Mouse (Mus musculus) midbrain, embryonic 15.5 days (tissue): ENCODE results near the gene Tuft1. TPM values are rescaled to one million over a fixed set of nuclear protein-coding genes. Genes with fewer than 3 reads are reported as not detected.
"Not testable (repeated sequence)": the region's sequence is repeated elsewhere in the genome, so short reads cannot be mapped to it uniquely, and the experiment has no call there.

ENCODE experiments used
- ATAC-seq: fragments of 200-750 bp; cut with Nextera tagmentation; replicated peaks from 2 replicates; pipeline ENCODE4 v1.8.0; 2017; ENCODE audit warnings: moderate TSS enrichment
- H3K27ac ChIP-seq: fragments of 300-500 bp; sonication (generic); 2 replicates; pipeline ENCODE4 v1.5.1; 2015; ENCODE audit warnings: mild to moderate bottlenecking, inconsistent platforms
- H3K27me3 ChIP-seq: fragments of 300-500 bp; sonication (generic); replicated peaks from 2 replicates; pipeline ENCODE4 v1.6.1; 2015; ENCODE audit warnings: inconsistent platforms
- H3K36me3 ChIP-seq: fragments of 300-500 bp; sonication (generic); replicated peaks from 2 replicates; pipeline ENCODE4 v1.6.1; 2015; ENCODE audit warnings: inconsistent platforms
- H3K4me1 ChIP-seq: fragments of 300-500 bp; sonication (generic); 2 replicates; pipeline ENCODE4 v1.6.1; 2015; ENCODE audit warnings: inconsistent platforms
- H3K4me2 ChIP-seq: fragments of 300-500 bp; sonication (generic); 2 replicates; pipeline ENCODE4 v1.6.1; 2015; ENCODE audit warnings: inconsistent platforms, mild to moderate bottlenecking, moderate library complexity
- H3K4me3 ChIP-seq: fragments of 300-500 bp; sonication (generic); 2 replicates; pipeline ENCODE4 v1.5.1; 2015; ENCODE audit warnings: mild to moderate bottlenecking, inconsistent platforms
- H3K9ac ChIP-seq: fragments of 300-500 bp; sonication (generic); 2 replicates; pipeline ENCODE4 v1.6.1; 2015; ENCODE audit warnings: mild to moderate bottlenecking, inconsistent platforms
- H3K9me3 ChIP-seq: fragments of 300-500 bp; sonication (generic); 2 replicates; pipeline ENCODE4 v1.6.1; 2016; ENCODE audit warnings: inconsistent platforms
- WGBS: fragments of 180-500 bp; shearing (Covaris S2); methylation state at CpG from one replicate; pipeline ENCODE4 v1.1.7; 2015; ENCODE audit warnings: mixed read lengths; 5-methylcytosine and 5-hydroxymethylcytosine counted together
- polyA plus RNA-seq: library from polyadenylated mRNA; unstranded; fragments of >200 nt; fragmentation: Nextera tagmentation; extraction: Ambion mirVana; gene quantifications from 2 replicates; pipeline ENCODE4 v1.2.1, GENCODE M21; 2015

The Tuft1 gene
- polyA plus RNA-seq, 1 experiment from 2014 or later: 4.9 TPM

DNA sequence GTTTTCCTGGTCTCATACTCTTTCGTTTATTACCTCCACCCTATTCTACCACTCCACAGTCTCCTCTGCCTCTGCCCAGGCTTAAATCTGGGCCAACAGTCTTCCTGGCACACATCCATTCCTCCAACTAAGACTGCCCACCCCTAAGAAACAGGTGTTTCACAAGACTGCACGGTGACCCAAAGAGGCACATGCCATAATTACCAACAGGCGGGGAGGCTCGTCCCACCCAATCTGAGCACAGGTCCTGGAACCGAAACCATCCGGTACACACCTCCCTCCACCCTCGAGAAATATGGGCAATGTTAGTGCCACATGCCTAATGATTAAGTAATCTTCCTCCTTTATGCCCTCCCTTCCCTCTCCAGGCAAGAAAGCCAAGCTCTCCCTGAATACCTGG lies 8.3 kb downstream of the Tuft1 start:
- ATAC-seq: no peak
- no peak overlapping the region for H3K4me3 ChIP-seq
- H3K4me1 ChIP-seq: 0 out of 2 replicates have a peak, but pooled peaks cover 4% of the 10 kb centered on the region
- H3K27me3 ChIP-seq: no peaks in the 10 kb centered on the region
- no peaks in the 10 kb centered on the region for H3K9me3 ChIP-seq
- no peak overlapping the region for H3K27ac ChIP-seq
- no peak overlapping the region for H3K4me2 ChIP-seq
- H3K36me3 ChIP-seq: no peaks in the 10 kb centered on the region
- 84% methylated on average over 7 of the region's 7 CpGs for WGBS
- no peak overlapping the region for H3K9ac ChIP-seq

- Histone ChIP-seq H3K27ac (no peak overlapping the region), H3K4me3 (no peak overlapping the region), H3K9ac (no peak overlapping the region), H3K36me3 (no peaks in the 10 kb centered on the region), H3K9me3 (no peaks in the 10 kb centered on the region), H3K4me1 (0 out of 2 replicates have a peak, but pooled peaks cover 4% of the 10 kb centered on the region), H3K4me2 (no peak overlapping the region), H3K27me3 (no peaks in the 10 kb centered on the region)
- ATAC-seq: no peak
- 34% methylated on average over 6 of the region's 6 CpGs for WGBS
Measured at GRCm38 (mm10) chr3:94648755-94649590, 9.7 kb downstream of the Tuft1 start.

- not testable (repeated sequence) for H3K36me3 ChIP-seq, H3K27ac ChIP-seq, ATAC-seq, H3K9ac ChIP-seq, H3K4me2 ChIP-seq, H3K4me1 ChIP-seq, H3K4me3 ChIP-seq, H3K9me3 ChIP-seq, H3K27me3 ChIP-seq
- 87% methylated on average over 2 of the region's 2 CpGs for WGBS
Measured at GRCm38 (mm10) chr3:94642495-94643162, 16.0 kb downstream of the Tuft1 start, which contains the start of gene Gm10972. Gene Gm10972 (plus strand): TSS chr3:94643112.

DNA sequence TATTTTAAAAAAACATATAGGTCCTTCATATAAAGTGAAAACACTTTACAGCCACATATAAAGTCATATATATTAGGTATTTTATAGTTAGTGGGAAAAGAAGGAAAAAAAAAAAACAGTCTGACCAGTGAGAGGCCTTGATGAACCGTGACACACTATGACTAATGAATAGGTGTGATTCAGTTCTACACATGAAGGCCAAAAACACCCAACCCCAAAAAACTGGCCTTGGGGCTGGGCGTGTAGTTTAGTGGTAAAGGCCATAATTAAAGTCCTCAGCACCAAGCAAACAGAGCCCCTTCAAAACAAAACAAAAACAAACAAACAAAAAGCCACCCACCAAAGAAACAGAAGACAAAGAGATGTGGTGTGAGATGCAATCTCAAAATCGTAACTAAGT lies 28.8 kb downstream of the Tuft1 start:
- no peaks in the 10 kb centered on the region for H3K27me3 ChIP-seq
- no peak overlapping the region for H3K27ac ChIP-seq
- no peaks in the 10 kb centered on the region for H3K36me3 ChIP-seq
- H3K4me2 ChIP-seq: no peak overlapping the region
- H3K9ac ChIP-seq: no peak overlapping the region
- no peak overlapping the region for H3K4me3 ChIP-seq
- WGBS: 84% methylated on average over 3 of the region's 3 CpGs
- no peaks in the 10 kb centered on the region for H3K9me3 ChIP-seq
- ATAC-seq: no peak
- no peaks in the 10 kb centered on the region for H3K4me1 ChIP-seq

- Histone ChIP-seq H3K4me1 (no peaks in the 10 kb centered on the region), H3K4me3 (no peak overlapping the region), H3K36me3 (no peaks in the 10 kb centered on the region), H3K4me2 (no peak overlapping the region), H3K27me3 (no peaks in the 10 kb centered on the region), H3K9ac (no peak overlapping the region), H3K9me3 (no peaks in the 10 kb centered on the region), H3K27ac (no peak overlapping the region)
- whole genome bisulfite sequencing: 94% methylated on average over 5 of the region's 5 CpGs
- no peak for ATAC-seq
Measured at GRCm38 (mm10) chr3:94628712-94629111, 30.0 kb downstream of the Tuft1 start.

GRCm38 (mm10) chr3:94624281-94624680 lies 34.4 kb downstream of the Tuft1 start:
- H3K4me2 ChIP-seq: no peak overlapping the region
- H3K27ac ChIP-seq: no peak overlapping the region
- no peak for ATAC-seq
- no peak overlapping the region for H3K9ac ChIP-seq
- H3K4me3 ChIP-seq: no peak overlapping the region
- H3K9me3 ChIP-seq: no peaks in the 10 kb centered on the region
- 92% methylated on average over 4 of the region's 4 CpGs for WGBS
- H3K27me3 ChIP-seq: no peaks in the 10 kb centered on the region
- H3K36me3 ChIP-seq: no peaks in the 10 kb centered on the region
- H3K4me1 ChIP-seq: no peaks in the 10 kb centered on the region

DNA sequence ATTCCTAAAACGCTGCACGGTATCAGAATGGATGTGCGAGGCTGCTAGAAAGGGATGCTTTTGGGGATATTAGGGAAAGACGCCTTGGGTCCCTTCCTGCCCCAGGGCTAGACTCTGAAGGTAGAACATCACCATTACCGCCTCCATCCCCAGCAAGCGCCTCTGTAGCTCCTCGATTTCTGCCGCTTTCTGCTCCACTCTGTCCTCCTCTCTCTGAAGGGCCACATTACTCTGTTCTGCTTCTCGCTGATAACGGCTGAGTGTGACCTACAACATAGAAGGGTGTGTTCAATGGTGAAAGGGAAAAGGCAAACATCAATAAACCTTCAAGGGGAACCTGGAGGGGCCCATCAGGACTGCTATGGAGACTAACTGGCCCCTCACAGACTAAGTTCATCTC lies 36.1 kb downstream of the Tuft1 start:
- H3K9me3 ChIP-seq: no peaks in the 10 kb centered on the region
- no peak overlapping the region for H3K9ac ChIP-seq
- no peak overlapping the region for H3K27ac ChIP-seq
- 93% methylated on average over 10 of the region's 10 CpGs for whole genome bisulfite sequencing
- no peak overlapping the region for H3K4me3 ChIP-seq
- no peak for ATAC-seq
- H3K4me2 ChIP-seq: no peak overlapping the region
- H3K36me3 ChIP-seq: no peaks in the 10 kb centered on the region
- H3K4me1 ChIP-seq: no peaks in the 10 kb centered on the region
- H3K27me3 ChIP-seq: no peaks in the 10 kb centered on the region

DNA sequence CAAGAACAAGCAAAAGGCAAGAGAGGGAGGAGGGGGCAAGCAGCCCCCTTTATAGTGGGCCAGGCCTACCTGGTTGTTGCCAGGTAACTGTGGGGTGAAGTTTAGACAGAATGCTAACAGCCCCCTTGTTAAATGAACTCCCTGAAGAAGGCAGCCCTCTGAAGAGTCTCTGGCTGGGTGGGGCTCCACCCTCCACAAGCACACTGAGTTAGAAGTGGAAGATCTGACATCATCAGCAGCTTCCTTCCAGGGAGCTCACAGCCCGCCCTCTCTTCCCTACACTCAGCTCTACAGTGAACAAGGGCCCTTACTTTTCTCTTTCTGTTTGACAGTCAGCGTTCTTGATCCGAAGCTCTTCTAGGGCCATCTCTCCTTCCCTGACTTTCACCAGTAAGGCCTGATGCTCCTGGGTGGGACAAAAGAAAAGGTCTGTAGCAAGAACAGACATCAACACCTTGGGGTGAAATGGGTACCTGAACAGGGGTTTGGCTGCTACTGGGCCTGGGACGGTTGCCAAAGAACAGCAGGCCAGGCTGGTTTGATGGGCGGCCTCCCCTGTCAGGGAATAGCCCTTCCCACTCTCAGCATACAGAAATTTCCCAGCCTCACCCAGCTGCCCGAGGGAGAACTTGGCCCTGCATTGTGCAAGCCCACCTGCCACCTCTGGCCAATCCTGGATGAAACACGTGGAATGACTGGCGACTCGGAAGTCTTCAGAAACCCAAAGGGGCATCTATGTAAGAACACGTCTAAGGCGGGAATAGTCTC lies 36.7 kb downstream of the Tuft1 start:
- Histone ChIP-seq H3K4me2 (no peak overlapping the region), H3K36me3 (no peaks in the 10 kb centered on the region), H3K9ac (no peak overlapping the region), H3K27ac (no peak overlapping the region), H3K27me3 (no peaks in the 10 kb centered on the region), H3K4me3 (no peak overlapping the region), H3K4me1 (no peaks in the 10 kb centered on the region), H3K9me3 (no peaks in the 10 kb centered on the region)
- WGBS: 84% methylated on average over 11 of the region's 11 CpGs
- ATAC-seq: no peak

DNA sequence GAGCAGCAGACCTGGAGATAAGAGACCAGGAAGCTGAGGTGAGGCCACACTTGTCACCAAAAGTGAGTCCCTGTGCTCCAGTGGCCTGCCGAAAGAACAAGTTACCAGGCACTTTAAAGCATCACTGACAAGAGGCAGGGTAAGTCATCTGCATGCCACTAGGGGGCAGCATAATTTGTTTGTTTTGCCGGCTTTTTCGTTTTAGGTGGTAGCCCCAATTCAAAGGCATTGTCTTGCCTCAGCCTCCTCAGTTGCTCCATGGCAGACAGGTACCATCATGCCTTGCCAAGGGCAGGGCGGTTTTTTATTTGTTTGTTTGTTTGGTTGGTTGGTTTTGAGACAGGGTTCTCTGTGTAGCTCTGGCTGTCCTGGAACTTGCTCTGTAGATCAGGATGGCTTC lies 42.0 kb downstream of the Tuft1 start:
- Histone ChIP-seq H3K36me3 (no peaks in the 10 kb centered on the region), H3K9ac (no peak overlapping the region), H3K4me2 (no peak overlapping the region), H3K4me3 (no peak overlapping the region), H3K27ac (no peak overlapping the region), H3K27me3 (no peaks in the 10 kb centered on the region), H3K9me3 (no peaks in the 10 kb centered on the region), H3K4me1 (no peaks in the 10 kb centered on the region)
- 70% methylated on average over 4 of the region's 4 CpGs for WGBS
- ATAC-seq: no peak

DNA sequence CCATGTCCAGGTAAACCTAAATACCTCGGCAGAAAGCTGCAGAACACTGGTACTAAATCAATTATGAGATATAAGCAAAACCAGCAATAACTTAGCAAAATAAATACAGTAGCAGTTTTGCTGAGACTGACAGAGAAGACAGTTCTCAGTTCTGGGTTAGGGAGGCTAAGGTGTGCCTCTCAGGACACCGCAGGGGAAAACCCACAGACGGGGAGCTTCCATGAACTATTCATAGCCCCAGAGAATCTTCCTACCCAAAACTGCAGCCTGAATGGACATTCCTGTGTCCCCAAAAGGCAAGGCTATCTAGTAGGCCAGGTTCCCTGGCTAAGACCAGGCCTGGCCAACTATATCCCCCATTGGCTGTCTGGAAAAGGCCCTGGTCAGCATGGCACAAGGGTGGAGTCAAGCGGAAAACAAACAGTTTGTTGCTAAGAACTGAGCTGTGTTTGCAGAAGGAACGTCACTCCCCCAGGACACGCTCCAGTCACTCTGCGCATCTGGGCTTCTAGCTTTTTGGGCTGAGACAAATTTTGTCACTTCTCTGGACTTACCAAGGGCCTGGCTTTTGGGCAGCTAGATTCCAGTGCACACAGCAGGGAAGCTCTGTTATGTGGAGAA lies 45.3 kb downstream of the Tuft1 start:
- Histone ChIP-seq H3K27ac (no peak overlapping the region), H3K4me3 (no peak overlapping the region), H3K9ac (no peak overlapping the region), H3K9me3 (no peaks in the 10 kb centered on the region), H3K36me3 (no peaks in the 10 kb centered on the region), H3K4me2 (no peak overlapping the region), H3K27me3 (no peaks in the 10 kb centered on the region), H3K4me1 (no peaks in the 10 kb centered on the region)
- ATAC-seq: no peak
- WGBS: 52% methylated on average over 7 of the region's 7 CpGs

- ATAC-seq: no peak
- H3K27ac ChIP-seq: no peak overlapping the region
- WGBS: 88% methylated on average over 1 of the region's 1 CpGs
- no peak overlapping the region for H3K4me3 ChIP-seq
- H3K4me2 ChIP-seq: no peak overlapping the region
- H3K9ac ChIP-seq: no peak overlapping the region
- no peaks in the 10 kb centered on the region for H3K4me1 ChIP-seq
- H3K27me3 ChIP-seq: no peaks in the 10 kb centered on the region
- no peaks in the 10 kb centered on the region for H3K36me3 ChIP-seq
- no peaks in the 10 kb centered on the region for H3K9me3 ChIP-seq
Measured at GRCm38 (mm10) chr3:94612274-94612673, 46.4 kb downstream of the Tuft1 start.

- H3K27ac ChIP-seq: no peak overlapping the region
- no peak for ATAC-seq
Measured at GRCm38 (mm10) chr3:94611834-94612233, 46.8 kb downstream of the Tuft1 start.

More at GRCm38 (mm10) chr3:94611834-94612233, 46.8 kb downstream of the Tuft1 start:
- no peak overlapping the region for H3K4me2 ChIP-seq
- no peaks in the 10 kb centered on the region for H3K9me3 ChIP-seq
- no peaks in the 10 kb centered on the region for H3K36me3 ChIP-seq
- no peaks in the 10 kb centered on the region for H3K4me1 ChIP-seq
- H3K9ac ChIP-seq: no peak overlapping the region
- no peaks in the 10 kb centered on the region for H3K27me3 ChIP-seq
- H3K4me3 ChIP-seq: no peak overlapping the region
- WGBS: 76% methylated on average over 5 of the region's 5 CpGs
